Mouse (Mus musculus) lung, embryonic 14.5 days (tissue): ENCODE results near the gene E2f8. TPM values are rescaled to one million over a fixed set of nuclear protein-coding genes. Genes with fewer than 3 reads are reported as not detected.

Experiments used
- ATAC-seq: fragments of 200-750 bp; cut with Nextera tagmentation; 2 replicates; pipeline ENCODE4 v1.8.0; 2017; ENCODE audit warnings: mild to moderate bottlenecking, moderate TSS enrichment, moderate library complexity; ENCODE audit not compliant: insufficient read depth
- DNase-seq: peaks from one replicate; pipeline ENCODE4 v3.0.0-alpha.2; 2015
- H3K27ac ChIP-seq: fragments of 300-500 bp; sonication (generic); 2 replicates; pipeline ENCODE4 v1.5.1; 2014; ENCODE audit warnings: low read depth, mild to moderate bottlenecking, moderate library complexity
- H3K27me3 ChIP-seq: fragments of 300-500 bp; sonication (generic); 2 replicates; pipeline ENCODE4 v1.6.1; 2014; ENCODE audit warnings: low read length, control low read depth; ENCODE audit not compliant: insufficient read depth
- H3K36me3 ChIP-seq: fragments of 300-500 bp; sonication (generic); 2 replicates; pipeline ENCODE4 v1.6.1; 2014; ENCODE audit warnings: control low read depth; ENCODE audit not compliant: insufficient read depth
- H3K4me1 ChIP-seq: fragments of 300-500 bp; sonication (generic); 2 replicates; pipeline ENCODE4 v1.6.1; 2014; ENCODE audit warnings: antibody characterized with exemption, control low read depth; ENCODE audit not compliant: insufficient read depth
- H3K4me2 ChIP-seq: fragments of 300-500 bp; sonication (generic); 2 replicates; pipeline ENCODE4 v1.6.1; 2014; ENCODE audit warnings: mild to moderate bottlenecking
- H3K4me3 ChIP-seq: fragments of 300-500 bp; sonication (generic); 2 replicates; pipeline ENCODE4 v1.5.1; 2014; ENCODE audit warnings: low read depth, low read length
- H3K9ac ChIP-seq: fragments of 300-500 bp; sonication (generic); 2 replicates; pipeline ENCODE4 v1.6.1; 2014
- H3K9me3 ChIP-seq: fragments of 300-500 bp; sonication (generic); 2 replicates; pipeline ENCODE4 v1.6.1; 2016; ENCODE audit warnings: low read depth, low read length, control low read depth
- CTCF ChIP-seq: IDR thresholded peaks from 2 replicates; pipeline ENCODE4 v1.5.1; 2016; ENCODE audit warnings: antibody characterized with exemption, low read depth
- WGBS: fragments of 180-500 bp; shearing (Covaris S2); extraction: QIAGEN DNeasy Blood & Tissue Kit; methylation state at CpG from one replicate; pipeline ENCODE4 v1.1.7; 2014; 5-methylcytosine and 5-hydroxymethylcytosine counted together
- polyA plus RNA-seq: library from polyadenylated mRNA; unstranded; fragments of >200 nt; fragmentation: Nextera tagmentation; extraction: Ambion mirVana; gene quantifications from 2 replicates; pipeline ENCODE4 v1.2.1, GENCODE M21; 2014

The E2f8 gene
- polyA plus RNA-seq, 1 experiment from 2014 or later: 27.8 TPM

DNA sequence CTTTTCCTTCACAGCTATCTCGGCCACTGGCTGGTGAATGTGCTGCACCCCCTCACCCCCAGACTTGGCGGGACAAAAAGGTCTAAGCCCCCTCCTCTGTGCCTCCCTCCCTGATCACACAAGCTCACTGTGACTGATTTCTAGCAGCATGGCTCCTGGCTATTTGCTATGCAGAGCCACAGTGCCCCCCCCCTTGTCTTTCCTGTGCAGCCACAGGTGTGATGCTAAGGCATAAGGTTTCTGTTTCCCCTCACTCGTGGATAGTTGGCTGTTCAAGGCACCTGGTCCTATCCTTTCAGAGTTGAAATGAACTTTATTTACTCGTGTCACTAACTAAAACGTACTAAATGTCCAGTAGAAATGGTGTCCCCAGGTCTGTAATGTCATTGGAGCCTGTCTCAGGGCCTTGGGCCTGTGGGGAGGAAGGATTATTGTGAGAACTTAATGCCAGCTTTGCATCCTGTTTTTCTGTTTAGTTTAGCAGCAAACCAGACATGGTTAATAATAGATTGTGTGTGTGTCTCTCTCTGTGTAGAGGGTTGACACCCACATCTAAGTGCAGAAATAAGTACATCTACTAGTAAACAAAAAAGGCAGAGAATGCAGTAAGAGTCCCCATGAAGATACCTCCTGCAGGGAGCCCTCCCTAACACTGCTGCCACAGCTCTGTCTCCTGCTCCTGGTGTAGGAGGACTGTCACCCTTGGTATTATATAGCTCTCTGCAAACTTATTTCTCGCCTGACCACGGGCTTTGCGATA lies 19.2 kb upstream of the E2f8 start:
- Histone ChIP-seq H3K36me3 (no peaks in the 10 kb centered on the region), H3K27me3 (no peaks in the 10 kb centered on the region), H3K9ac (no peak overlapping the region), H3K4me3 (no peak overlapping the region), H3K4me1 (0 out of 2 replicates have a peak, but pooled peaks cover 5% of the 10 kb centered on the region), H3K9me3 (no peaks in the 10 kb centered on the region), H3K27ac (peak overlapping the region; percentile 25; the same call in 1 of the 2 replicates), H3K4me2 (no peak overlapping the region)
- TF ChIP-seq CTCF: no peak
- 66% methylated on average over 8 of the region's 8 CpGs for WGBS
- no peak for DNase-seq
- ATAC-seq: no peak

DNA sequence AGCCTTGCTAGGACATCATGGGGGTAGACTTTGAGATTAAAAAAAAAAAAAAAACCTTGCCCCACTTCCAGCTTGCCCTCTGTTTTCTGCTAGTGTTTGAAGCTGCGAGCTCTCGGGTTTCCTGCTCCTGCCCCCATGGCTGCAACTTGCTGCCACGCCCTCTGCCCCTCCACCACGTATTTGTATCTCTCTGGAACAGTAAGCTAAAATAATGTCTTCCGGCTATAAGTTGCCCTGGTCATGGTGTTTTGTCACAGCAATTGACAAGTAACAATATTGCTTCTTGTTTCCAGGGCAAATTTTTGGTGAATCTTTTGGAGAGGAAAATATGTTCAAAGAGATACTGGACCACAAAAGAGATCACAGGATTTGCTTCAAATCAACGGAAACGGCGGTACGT lies 17.0 kb upstream of the E2f8 start:
- no peaks in the 10 kb centered on the region for H3K9me3 ChIP-seq
- no peak overlapping the region for H3K4me3 ChIP-seq
- H3K27ac ChIP-seq: peak overlapping the region; percentile 42; the same call in 1 of the 2 replicates
- H3K9ac ChIP-seq: no peak overlapping the region
- 0 out of 2 replicates have a peak, but pooled peaks cover 11% of the 10 kb centered on the region for H3K4me1 ChIP-seq
- no peak for TF ChIP-seq CTCF
- DNase-seq (no peak), ATAC-seq (no peak)
- H3K36me3 ChIP-seq: no peaks in the 10 kb centered on the region
- H3K4me2 ChIP-seq: 0 out of 2 replicates have a peak overlapping the region, but pooled peaks have one; percentile 25
- no peaks in the 10 kb centered on the region for H3K27me3 ChIP-seq
- 42% methylated on average over 9 of the region's 9 CpGs for WGBS

DNA sequence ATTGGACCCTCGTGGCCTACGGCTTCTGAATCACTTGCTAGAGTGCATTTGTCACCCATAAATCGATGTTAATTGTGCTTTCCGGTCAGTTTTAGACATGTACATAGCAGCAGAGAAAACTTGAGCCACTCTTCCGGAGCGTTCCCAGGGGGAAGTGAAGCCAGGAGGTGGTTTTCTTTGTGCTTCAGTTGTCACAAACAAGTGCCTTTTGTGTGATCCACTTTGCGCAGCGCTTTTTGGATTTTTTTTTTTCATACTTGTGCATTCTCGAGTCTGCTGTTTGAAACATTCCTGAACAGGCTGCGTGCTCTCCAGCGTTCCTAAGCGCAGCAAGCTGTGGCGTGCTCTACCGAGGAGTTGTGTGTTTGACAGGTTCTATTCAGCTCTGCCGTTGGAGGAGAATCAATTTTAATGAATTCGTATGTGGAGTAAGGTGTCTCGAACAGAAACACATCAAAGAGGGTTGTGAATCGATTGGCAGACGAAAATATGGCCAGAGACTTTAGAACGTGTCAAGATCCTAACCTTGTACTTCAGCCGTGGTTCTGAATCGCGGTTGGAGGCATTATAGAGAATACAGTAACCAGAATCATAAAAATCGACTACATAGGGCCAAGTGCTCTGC lies 16.3 kb upstream of the E2f8 start:
- Histone ChIP-seq H3K36me3 (no peaks in the 10 kb centered on the region), H3K27me3 (no peaks in the 10 kb centered on the region), H3K9ac (no peak overlapping the region; the same call in 1 of the 2 replicates), H3K4me1 (0 out of 2 replicates have a peak, but pooled peaks cover 11% of the 10 kb centered on the region), H3K4me3 (no peak overlapping the region), H3K27ac (no peak overlapping the region; the same call in 1 of the 2 replicates), H3K4me2 (no peak overlapping the region), H3K9me3 (no peaks in the 10 kb centered on the region)
- no peak for ATAC-seq
- DNase-seq: peak; percentile 56
- TF ChIP-seq CTCF: no peak
- 56% methylated on average over 24 of the region's 24 CpGs for WGBS

DNA sequence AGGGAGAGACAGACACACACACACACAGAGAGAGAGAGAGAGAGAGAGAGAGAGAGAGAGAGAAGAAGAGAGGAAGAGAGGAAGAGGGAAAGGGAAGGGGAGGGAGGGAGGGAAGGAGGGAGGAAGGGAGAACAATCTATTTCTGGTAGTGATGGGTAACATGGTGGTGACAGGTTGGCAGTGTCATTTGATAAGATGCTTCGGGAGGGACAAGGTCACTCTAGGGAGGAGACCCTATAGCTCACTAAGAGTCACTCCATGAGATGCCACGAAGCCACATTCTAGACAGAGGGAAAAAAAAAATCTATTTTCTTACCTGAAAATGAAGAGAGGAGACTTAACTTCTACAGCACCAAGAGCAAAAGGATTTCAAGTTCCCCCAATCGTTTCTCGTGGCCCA lies 14.7 kb upstream of the E2f8 start:
- no peaks in the 10 kb centered on the region for H3K27me3 ChIP-seq
- H3K4me3 ChIP-seq: no peak overlapping the region
- 59% methylated on average over 4 of the region's 4 CpGs for WGBS
- no peak for TF ChIP-seq CTCF
- no peak for DNase-seq
- H3K27ac ChIP-seq: no peak overlapping the region
- 0 out of 2 replicates have a peak, but pooled peaks cover 11% of the 10 kb centered on the region for H3K4me1 ChIP-seq
- no peak for ATAC-seq
- H3K9ac ChIP-seq: no peak overlapping the region
- H3K9me3 ChIP-seq: no peaks in the 10 kb centered on the region
- H3K4me2 ChIP-seq: no peak overlapping the region
- no peaks in the 10 kb centered on the region for H3K36me3 ChIP-seq

DNA sequence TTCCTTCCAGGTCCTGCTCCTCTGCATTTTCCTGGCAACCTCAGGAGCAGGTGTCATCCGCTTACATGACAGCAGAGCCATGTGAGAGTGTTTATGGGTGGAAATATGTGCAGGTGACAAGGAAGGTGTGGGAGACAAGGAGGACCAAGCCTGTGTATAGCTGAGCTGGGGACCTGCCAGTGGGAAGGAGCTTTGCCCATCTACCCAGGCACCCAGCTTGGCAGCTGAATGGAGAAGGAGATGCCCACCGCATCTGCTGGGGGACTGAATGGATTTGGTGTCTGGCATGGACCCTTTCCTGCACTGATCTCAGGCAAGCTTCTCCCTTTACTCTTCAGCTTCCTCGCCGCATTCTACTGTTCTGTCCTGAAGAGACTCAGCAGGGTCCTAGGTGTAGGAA lies 14.1 kb upstream of the E2f8 start:
- ATAC-seq (no peak), DNase-seq (no peak)
- H3K36me3 ChIP-seq: no peaks in the 10 kb centered on the region
- H3K27me3 ChIP-seq: no peaks in the 10 kb centered on the region
- WGBS: 86% methylated on average over 4 of the region's 4 CpGs
- 0 out of 2 replicates have a peak, but pooled peaks cover 11% of the 10 kb centered on the region for H3K4me1 ChIP-seq
- H3K4me3 ChIP-seq: no peak overlapping the region
- no peaks in the 10 kb centered on the region for H3K9me3 ChIP-seq
- TF ChIP-seq CTCF: no peak
- no peak overlapping the region for H3K4me2 ChIP-seq
- H3K27ac ChIP-seq: no peak overlapping the region
- no peak overlapping the region for H3K9ac ChIP-seq

DNA sequence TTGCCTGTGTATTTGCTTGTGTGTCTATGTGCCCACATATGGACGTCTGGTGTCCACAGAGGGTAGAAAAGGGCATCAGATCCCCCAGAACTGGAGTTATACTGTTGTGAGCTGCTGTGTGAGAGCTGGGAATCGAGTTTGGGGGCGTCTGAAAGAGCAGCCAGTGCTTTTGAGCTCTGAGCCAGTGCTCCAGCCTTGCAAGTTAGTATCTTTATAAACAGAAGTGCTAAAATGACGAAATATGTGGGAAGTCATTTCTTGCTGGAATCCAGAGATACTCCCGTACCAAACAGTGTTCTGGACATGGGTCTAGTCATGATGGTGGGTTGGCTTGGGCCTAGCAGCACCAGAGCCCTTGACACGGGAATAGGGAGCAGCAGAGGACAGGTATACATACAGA lies 13.4 kb upstream of the E2f8 start:
- no peak overlapping the region for H3K27ac ChIP-seq
- H3K36me3 ChIP-seq: no peaks in the 10 kb centered on the region
- no peak overlapping the region for H3K9ac ChIP-seq
- DNase-seq (peak; percentile 45), ATAC-seq (no peak)
- WGBS: 40% methylated on average over 6 of the region's 6 CpGs
- no peak overlapping the region for H3K4me3 ChIP-seq
- H3K9me3 ChIP-seq: no peaks in the 10 kb centered on the region
- TF ChIP-seq CTCF: no peak
- 0 out of 2 replicates have a peak, but pooled peaks cover 11% of the 10 kb centered on the region for H3K4me1 ChIP-seq
- no peak overlapping the region for H3K4me2 ChIP-seq
- no peaks in the 10 kb centered on the region for H3K27me3 ChIP-seq

DNA sequence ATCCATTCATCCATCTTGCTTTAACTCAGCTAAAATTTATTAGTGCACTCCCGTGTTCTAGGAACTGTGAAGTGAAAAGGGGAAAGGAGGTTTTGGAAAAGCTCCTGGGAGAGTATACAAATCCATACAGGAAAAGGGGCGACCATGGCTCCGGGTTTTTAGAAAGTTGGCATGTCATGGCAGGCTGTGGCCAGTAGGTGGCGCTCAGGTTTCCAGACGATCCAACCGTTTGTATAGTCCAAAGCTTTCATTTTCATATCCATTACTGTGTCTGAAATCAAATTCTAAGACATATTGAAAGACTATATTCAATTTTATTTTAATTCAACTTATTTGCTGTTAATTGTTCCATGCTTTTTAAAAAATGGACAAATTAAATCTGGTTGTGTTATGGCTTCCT lies 12.8 kb upstream of the E2f8 start:
- DNase-seq: peak; percentile 90

More for the DNA sequence above, 12.8 kb upstream of the E2f8 start:
- H3K27me3 ChIP-seq: no peaks in the 10 kb centered on the region
- no peak overlapping the region for H3K9ac ChIP-seq
- H3K4me1 ChIP-seq: 0 out of 2 replicates have a peak, but pooled peaks cover 11% of the 10 kb centered on the region
- WGBS: 2% methylated on average over 6 of the region's 6 CpGs
- no peak overlapping the region for H3K4me2 ChIP-seq
- TF ChIP-seq CTCF: peak; percentile 88
- no peaks in the 10 kb centered on the region for H3K9me3 ChIP-seq
- peak; percentile 25; the same call in 1 of the 2 replicates for ATAC-seq
- no peak overlapping the region for H3K4me3 ChIP-seq
- no peak overlapping the region for H3K27ac ChIP-seq
- H3K36me3 ChIP-seq: no peaks in the 10 kb centered on the region
